Mouse (Mus musculus): ENCODE measurements around the gene Grin2b. TPM values are rescaled to one million over a fixed set of nuclear protein-coding genes. Genes with fewer than 3 reads are reported as not detected.
A peak's percentile ranks its signal among the peaks of the same experiment; 100 is the strongest.
"Not testable (repeated sequence)": the region's sequence is repeated elsewhere in the genome, so short reads cannot be mapped to it uniquely, and the experiment has no call there.

Gene Grin2b
- polyA plus RNA-seq, 1 experiment from 2014 or later = not detected

GRCm38 (mm10) chr6:135828976-135829375 is 344.3 kb downstream of the Grin2b start:
- Histone ChIP-seq H3K9ac (ENCODE audit: low read length) (no peak overlapping the region), H3K9me3 (ENCODE audit: control insufficient read depth, low read length) (no peaks in the 10 kb centered on the region), H3K4me1 (replicated peaks; ENCODE audit: control insufficient read depth, insufficient read depth) (no peaks in the 10 kb centered on the region), H3K27ac (replicated peaks) (no peak overlapping the region), H3K36me3 (ENCODE audit: control insufficient read depth, insufficient read depth, low read length) (no peaks in the 10 kb centered on the region), H3K27me3 (ENCODE audit: control insufficient read depth, insufficient read depth, low read length) (no peaks in the 10 kb centered on the region), H3K4me2 (replicated peaks; ENCODE audit: low read depth) (no peak overlapping the region), H3K4me3 (ENCODE audit: low read depth, low read length) (no peak overlapping the region)
- WGBS = 41% methylated on average over 4 of the region's 4 CpGs
- TF ChIP-seq EP300 (optimal IDR thresholded peaks at IDR 0.05) = no peak
- TF ChIP-seq CTCF (IDR thresholded peaks at IDR 0.05; ENCODE audit: low read depth) = no peak
- ATAC-seq (ENCODE audit: low FRiP score, low TSS enrichment) (no peak), DNase-seq (ENCODE audit: low spot score) (no peak)

GRCm38 (mm10) chr6:135827942-135828341 is 345.4 kb downstream of the Grin2b start:
- no peak for ATAC-seq (ENCODE audit: low FRiP score, low TSS enrichment)
- Histone ChIP-seq H3K4me2 (replicated peaks; ENCODE audit: low read depth) (no peak overlapping the region), H3K4me3 (ENCODE audit: low read depth, low read length) (no peak overlapping the region), H3K36me3 (ENCODE audit: control insufficient read depth, insufficient read depth, low read length) (no peaks in the 10 kb centered on the region), H3K4me1 (replicated peaks; ENCODE audit: control insufficient read depth, insufficient read depth) (no peaks in the 10 kb centered on the region), H3K27me3 (ENCODE audit: control insufficient read depth, insufficient read depth, low read length) (no peaks in the 10 kb centered on the region), H3K9ac (ENCODE audit: low read length) (no peak overlapping the region), H3K9me3 (ENCODE audit: control insufficient read depth, low read length) (no peaks in the 10 kb centered on the region), H3K27ac (replicated peaks) (no peak overlapping the region)
- peak; percentile 40 for DNase-seq (ENCODE audit: low spot score)
- 23% methylated on average over 4 of the region's 4 CpGs for WGBS
- no peak for TF ChIP-seq EP300 (optimal IDR thresholded peaks at IDR 0.05)
- TF ChIP-seq CTCF (IDR thresholded peaks at IDR 0.05; ENCODE audit: low read depth) = peak; percentile 89

- TF ChIP-seq EP300 (optimal IDR thresholded peaks at IDR 0.05) (no peak), CTCF (IDR thresholded peaks at IDR 0.05; ENCODE audit: low read depth) (no peak)
- Histone ChIP-seq H3K36me3 (ENCODE audit: control insufficient read depth, insufficient read depth, low read length) (no peaks in the 10 kb centered on the region), H3K4me2 (replicated peaks; ENCODE audit: low read depth) (no peak overlapping the region), H3K9ac (ENCODE audit: low read length) (no peak overlapping the region), H3K4me3 (ENCODE audit: low read depth, low read length) (no peak overlapping the region), H3K9me3 (ENCODE audit: control insufficient read depth, low read length) (no peaks in the 10 kb centered on the region), H3K4me1 (replicated peaks; ENCODE audit: control insufficient read depth, insufficient read depth) (no peaks in the 10 kb centered on the region), H3K27me3 (ENCODE audit: control insufficient read depth, insufficient read depth, low read length) (no peaks in the 10 kb centered on the region), H3K27ac (replicated peaks) (no peak overlapping the region)
- ATAC-seq (ENCODE audit: low FRiP score, low TSS enrichment) = no peak
- no peak for DNase-seq (ENCODE audit: low spot score)
- WGBS = 76% methylated on average over 3 of the region's 3 CpGs
Measured at GRCm38 (mm10) chr6:135827317-135827716, 346.0 kb downstream of the Grin2b start.

GRCm38 (mm10) chr6:135826776-135827175 is 346.5 kb downstream of the Grin2b start:
- not testable (repeated sequence) for H3K27ac ChIP-seq (replicated peaks); H3K9ac ChIP-seq (ENCODE audit: low read length); ATAC-seq (ENCODE audit: low FRiP score, low TSS enrichment); H3K4me1 ChIP-seq (replicated peaks; ENCODE audit: control insufficient read depth, insufficient read depth); H3K27me3 ChIP-seq (ENCODE audit: control insufficient read depth, insufficient read depth, low read length); DNase-seq (ENCODE audit: low spot score); H3K4me2 ChIP-seq (replicated peaks; ENCODE audit: low read depth); H3K4me3 ChIP-seq (ENCODE audit: low read depth, low read length); H3K9me3 ChIP-seq (ENCODE audit: control insufficient read depth, low read length); H3K36me3 ChIP-seq (ENCODE audit: control insufficient read depth, insufficient read depth, low read length)
- WGBS = 99% methylated on average over 7 of the region's 7 CpGs

GRCm38 (mm10) chr6:135817391-135817790 is 355.9 kb downstream of the Grin2b start:
- no peak for ATAC-seq (ENCODE audit: low FRiP score, low TSS enrichment)
- H3K27ac ChIP-seq (replicated peaks) = no peak overlapping the region
- no peak overlapping the region for H3K4me3 ChIP-seq (ENCODE audit: low read depth, low read length)
- DNase-seq (ENCODE audit: low spot score) = no peak
- H3K4me1 ChIP-seq (replicated peaks; ENCODE audit: control insufficient read depth, insufficient read depth) = no peaks in the 10 kb centered on the region
- H3K9ac ChIP-seq (ENCODE audit: low read length) = no peak overlapping the region
- H3K4me2 ChIP-seq (replicated peaks; ENCODE audit: low read depth) = no peak overlapping the region
- WGBS = 83% methylated on average over 2 of the region's 2 CpGs
- no peaks in the 10 kb centered on the region for H3K27me3 ChIP-seq (ENCODE audit: control insufficient read depth, insufficient read depth, low read length)
- no peaks in the 10 kb centered on the region for H3K9me3 ChIP-seq (ENCODE audit: control insufficient read depth, low read length)
- TF ChIP-seq EP300 (optimal IDR thresholded peaks at IDR 0.05) (no peak), CTCF (IDR thresholded peaks at IDR 0.05; ENCODE audit: low read depth) (no peak)
- H3K36me3 ChIP-seq (ENCODE audit: control insufficient read depth, insufficient read depth, low read length) = no peaks in the 10 kb centered on the region

GRCm38 (mm10) chr6:135813755-135814154 is 359.6 kb downstream of the Grin2b start:
- 66% methylated on average over 7 of the region's 7 CpGs for WGBS
- Histone ChIP-seq H3K27me3 (ENCODE audit: control insufficient read depth, insufficient read depth, low read length) (no peaks in the 10 kb centered on the region), H3K4me1 (replicated peaks; ENCODE audit: control insufficient read depth, insufficient read depth) (no peaks in the 10 kb centered on the region), H3K36me3 (ENCODE audit: control insufficient read depth, insufficient read depth, low read length) (no peaks in the 10 kb centered on the region), H3K27ac (replicated peaks) (no peak overlapping the region), H3K4me2 (replicated peaks; ENCODE audit: low read depth) (no peak overlapping the region), H3K9ac (ENCODE audit: low read length) (no peak overlapping the region), H3K9me3 (ENCODE audit: control insufficient read depth, low read length) (no peaks in the 10 kb centered on the region), H3K4me3 (ENCODE audit: low read depth, low read length) (no peak overlapping the region)
- TF ChIP-seq EP300 (optimal IDR thresholded peaks at IDR 0.05) (no peak), CTCF (IDR thresholded peaks at IDR 0.05; ENCODE audit: low read depth) (no peak)
- ATAC-seq (ENCODE audit: low FRiP score, low TSS enrichment) (no peak), DNase-seq (ENCODE audit: low spot score) (no peak)

All from stomach, postnatal 0 days (tissue).